Mouse (Mus musculus) heart, embryonic 11.5 days (tissue): ENCODE measurements around the gene Chmp6. TPM values are rescaled to one million over a fixed set of nuclear protein-coding genes. Genes with fewer than 3 reads are reported as not detected.
A peak's percentile ranks its signal among the peaks of the same experiment; 100 is the strongest.

Experiments
- ATAC-seq: fragments of 200-750 bp; cut with Nextera tagmentation; replicated peaks from 2 replicates; pipeline ENCODE4 v1.8.0; 2017; ENCODE audit warnings: moderate library complexity; ENCODE audit not compliant: insufficient number of reproducible peaks, low FRiP score, low TSS enrichment
- H3K27ac ChIP-seq: fragments of 300-500 bp; sonication (generic); 2 replicates; pipeline ENCODE4 v1.5.1; 2014; ENCODE audit warnings: mild to moderate bottlenecking, low read depth, low read length
- H3K27me3 ChIP-seq: fragments of 300-500 bp; sonication (generic); 2 replicates; pipeline ENCODE4 v1.6.1; 2014; ENCODE audit warnings: mild to moderate bottlenecking, low read length, mixed read lengths; ENCODE audit not compliant: control insufficient read depth, insufficient read depth
- H3K36me3 ChIP-seq: fragments of 300-500 bp; sonication (generic); 2 replicates; pipeline ENCODE4 v1.6.1; 2014; ENCODE audit warnings: mild to moderate bottlenecking, low read length, moderate library complexity, mixed read lengths; ENCODE audit not compliant: control insufficient read depth, insufficient read depth
- H3K4me1 ChIP-seq: fragments of 300-500 bp; sonication (generic); 2 replicates; pipeline ENCODE4 v1.6.1; 2014; ENCODE audit warnings: low read length; ENCODE audit not compliant: control insufficient read depth, insufficient read depth
- H3K4me2 ChIP-seq: fragments of 300-500 bp; sonication (generic); 2 replicates; pipeline ENCODE4 v1.6.1; 2014; ENCODE audit warnings: mild to moderate bottlenecking, moderate library complexity
- H3K4me3 ChIP-seq: fragments of 300-500 bp; sonication (generic); 2 replicates; pipeline ENCODE4 v1.5.1; 2014; ENCODE audit warnings: low read depth, low read length
- H3K9ac ChIP-seq: fragments of 300-500 bp; sonication (generic); 2 replicates; pipeline ENCODE4 v1.6.1; 2014; ENCODE audit warnings: mild to moderate bottlenecking, low read depth, low read length, moderate library complexity
- H3K9me3 ChIP-seq: fragments of 300-500 bp; sonication (generic); replicated peaks from 2 replicates; pipeline ENCODE4 v1.6.1; 2016; ENCODE audit warnings: low read length; ENCODE audit not compliant: control insufficient read depth
- WGBS: fragments of 180-500 bp; shearing (Covaris S2); extraction: QIAGEN DNeasy Blood & Tissue Kit; methylation state at CpG from one replicate; pipeline ENCODE4 v1.1.7; 2014; ENCODE audit not compliant: insufficient replicate concordance; 5-methylcytosine and 5-hydroxymethylcytosine counted together
- polyA plus RNA-seq: library from polyadenylated mRNA; unstranded; fragments of >200 nt; fragmentation: Nextera tagmentation; extraction: Ambion mirVana; gene quantifications from 2 replicates; pipeline ENCODE4 v1.2.1, GENCODE M21; 2014

Chmp6 gene
- polyA plus RNA-seq, 1 experiment from 2014 or later: 63.7 TPM

DNA sequence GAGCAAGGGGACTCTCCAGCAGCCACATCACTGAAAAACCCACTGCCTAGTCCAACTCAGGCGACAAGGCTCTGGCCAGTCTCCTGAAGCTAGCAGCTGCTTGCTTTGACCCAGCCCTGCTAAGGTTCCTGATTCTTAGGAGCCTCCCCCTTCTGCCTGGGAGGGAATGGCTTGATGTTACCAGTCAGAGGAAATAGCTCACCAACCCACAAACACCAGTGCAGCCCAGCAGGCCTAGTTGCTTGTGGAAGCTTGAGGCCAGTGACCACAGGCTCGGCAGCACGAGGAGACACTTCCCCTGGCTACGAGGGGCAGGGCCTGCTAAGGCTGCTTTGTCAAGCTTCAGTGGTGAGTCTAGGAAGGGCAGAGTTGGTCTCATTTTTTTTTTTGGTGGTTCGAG lies 11.9 kb downstream of the Chmp6 start:
- Histone ChIP-seq H3K27me3 (no peaks in the 10 kb centered on the region), H3K27ac (no peak overlapping the region), H3K4me1 (peaks cover 8% of the 10 kb centered on the region), H3K9me3 (no peaks in the 10 kb centered on the region), H3K4me2 (no peak overlapping the region), H3K4me3 (no peak overlapping the region), H3K9ac (no peak overlapping the region), H3K36me3 (no peaks in the 10 kb centered on the region; the same call in 1 of the 2 replicates)
- WGBS: 67% methylated on average over 5 of the region's 5 CpGs
- no peak for ATAC-seq

- Histone ChIP-seq H3K9ac (no peak overlapping the region), H3K4me3 (no peak overlapping the region), H3K27me3 (no peaks in the 10 kb centered on the region), H3K27ac (no peak overlapping the region), H3K4me1 (peaks cover 4% of the 10 kb centered on the region), H3K9me3 (0 out of 2 replicates have a peak, but pooled peaks cover 2% of the 10 kb centered on the region), H3K36me3 (no peaks in the 10 kb centered on the region), H3K4me2 (no peak overlapping the region)
- no peak for ATAC-seq
- 55% methylated on average over 5 of the region's 5 CpGs for WGBS
Measured at GRCm38 (mm10) chr11:119926762-119927161, 13.5 kb downstream of the Chmp6 start.

GRCm38 (mm10) chr11:119928023-119928681 lies 14.9 kb downstream of the Chmp6 start:
- no peaks in the 10 kb centered on the region for H3K36me3 ChIP-seq
- ATAC-seq: no peak
- peak overlapping the region; percentile 35 for H3K4me2 ChIP-seq
- no peak overlapping the region for H3K4me3 ChIP-seq
- H3K27ac ChIP-seq: no peak overlapping the region
- no peaks in the 10 kb centered on the region for H3K27me3 ChIP-seq
- 0 out of 2 replicates have a peak, but pooled peaks cover 2% of the 10 kb centered on the region for H3K4me1 ChIP-seq
- 0 out of 2 replicates have a peak, but pooled peaks cover 2% of the 10 kb centered on the region for H3K9me3 ChIP-seq
- 51% methylated on average over 16 of the region's 16 CpGs for WGBS
- no peak overlapping the region for H3K9ac ChIP-seq

DNA sequence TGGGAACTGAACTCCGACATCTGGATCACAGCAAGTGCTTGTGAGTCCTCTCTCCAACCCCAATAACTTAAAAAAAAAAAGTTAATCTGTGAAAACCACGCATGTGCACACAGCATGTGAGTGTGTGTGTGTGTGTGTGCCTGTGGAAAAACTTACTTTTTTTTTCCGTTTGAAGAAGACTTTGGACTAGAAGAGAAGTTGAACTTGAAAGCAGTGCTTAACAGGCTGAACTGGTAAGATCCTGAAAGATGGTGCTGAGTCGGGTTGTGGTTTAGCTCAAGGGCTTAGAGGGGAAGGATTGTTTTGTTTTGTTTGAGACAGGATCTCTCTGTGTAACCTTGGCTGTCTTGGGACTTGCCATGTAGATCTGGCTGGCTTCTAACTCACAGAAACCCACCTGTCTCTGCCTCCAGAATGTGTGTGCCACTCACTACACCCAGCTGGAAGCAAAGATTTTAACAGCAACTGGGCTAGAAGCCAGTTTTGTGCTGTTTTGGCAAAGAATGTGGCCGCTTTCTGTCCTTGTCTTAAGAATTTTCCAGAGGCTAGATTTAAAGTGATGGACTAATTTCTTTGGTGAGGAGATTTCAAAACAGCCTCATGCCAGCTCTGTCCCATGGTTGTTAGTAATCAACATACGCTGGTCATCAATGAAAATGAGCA lies 16.5 kb downstream of the Chmp6 start:
- H3K9ac ChIP-seq: no peak overlapping the region
- WGBS: 77% methylated on average over 6 of the region's 6 CpGs
- ATAC-seq: no peak
- H3K4me1 ChIP-seq: 0 out of 2 replicates have a peak, but pooled peaks cover 2% of the 10 kb centered on the region
- H3K27me3 ChIP-seq: no peaks in the 10 kb centered on the region
- 0 out of 2 replicates have a peak, but pooled peaks cover 2% of the 10 kb centered on the region for H3K9me3 ChIP-seq
- H3K4me2 ChIP-seq: no peak overlapping the region
- H3K36me3 ChIP-seq: no peaks in the 10 kb centered on the region
- no peak overlapping the region for H3K4me3 ChIP-seq
- H3K27ac ChIP-seq: no peak overlapping the region

- Histone ChIP-seq H3K4me1 (0 out of 2 replicates have a peak, but pooled peaks cover 5% of the 10 kb centered on the region), H3K9me3 (0 out of 2 replicates have a peak, but pooled peaks cover 2% of the 10 kb centered on the region), H3K4me3 (no peak overlapping the region), H3K36me3 (no peaks in the 10 kb centered on the region), H3K27me3 (no peaks in the 10 kb centered on the region), H3K27ac (no peak overlapping the region), H3K4me2 (no peak overlapping the region), H3K9ac (no peak overlapping the region)
- WGBS: 79% methylated on average over 10 of the region's 10 CpGs
- no peak for ATAC-seq
Measured at GRCm38 (mm10) chr11:119931809-119932208, 18.6 kb downstream of the Chmp6 start.

- no peak overlapping the region for H3K9ac ChIP-seq
- no peak overlapping the region for H3K4me2 ChIP-seq
- H3K36me3 ChIP-seq: no peaks in the 10 kb centered on the region
- no peak for ATAC-seq
- 0 out of 2 replicates have a peak, but pooled peaks cover 5% of the 10 kb centered on the region for H3K4me1 ChIP-seq
- H3K27ac ChIP-seq: no peak overlapping the region
- peaks cover under 1% of the 10 kb centered on the region for H3K27me3 ChIP-seq
- H3K9me3 ChIP-seq: 0 out of 2 replicates have a peak, but pooled peaks cover 2% of the 10 kb centered on the region
- no peak overlapping the region for H3K4me3 ChIP-seq
- 45% methylated on average over 4 of the region's 4 CpGs for WGBS
Measured at GRCm38 (mm10) chr11:119933142-119933541, 19.9 kb downstream of the Chmp6 start.

DNA sequence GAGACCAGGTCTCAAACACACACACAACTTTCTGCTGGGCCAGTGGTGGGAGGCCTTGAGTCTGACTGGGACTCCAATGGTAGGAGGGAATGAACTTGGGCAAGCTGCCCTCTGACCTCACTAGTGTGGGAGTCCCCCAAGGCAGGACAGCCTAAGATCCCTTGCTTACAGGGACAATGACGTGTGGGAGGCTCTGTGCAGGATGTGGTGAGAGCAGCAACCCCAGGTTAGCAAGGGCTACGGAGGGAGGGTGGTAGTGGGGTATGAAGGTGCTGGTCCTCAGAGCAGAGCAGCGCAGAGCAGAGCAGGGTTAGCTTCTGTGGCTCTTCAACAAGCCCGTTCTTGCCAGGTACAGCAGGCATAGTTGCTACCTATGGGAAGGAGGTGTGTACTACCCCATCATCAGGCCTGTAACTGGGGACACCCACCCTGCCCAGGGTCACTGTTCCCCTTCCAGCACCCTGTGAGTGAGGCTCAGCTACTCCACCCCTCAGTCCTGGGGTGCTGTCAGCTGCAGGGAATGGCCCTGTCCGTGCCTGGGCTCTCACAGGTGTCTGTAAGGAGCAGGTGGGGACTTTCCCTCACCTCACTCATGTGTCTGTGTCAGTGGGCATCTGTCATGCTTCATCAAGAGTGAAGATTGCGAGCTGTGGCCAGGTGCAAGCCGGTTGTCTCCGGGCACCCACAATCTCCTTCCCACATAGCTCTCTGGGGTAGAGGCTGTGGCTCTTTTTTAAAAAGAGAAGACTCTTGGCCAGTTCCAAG lies 20.8 kb downstream of the Chmp6 start:
- no peak overlapping the region for H3K27ac ChIP-seq
- 72% methylated on average over 8 of the region's 8 CpGs for WGBS
- H3K4me1 ChIP-seq: 0 out of 2 replicates have a peak, but pooled peaks cover 5% of the 10 kb centered on the region
- H3K4me2 ChIP-seq: no peak overlapping the region
- no peak overlapping the region for H3K9ac ChIP-seq
- H3K9me3 ChIP-seq: 0 out of 2 replicates have a peak, but pooled peaks cover 2% of the 10 kb centered on the region
- no peak for ATAC-seq
- H3K36me3 ChIP-seq: no peaks in the 10 kb centered on the region
- no peak overlapping the region for H3K4me3 ChIP-seq
- H3K27me3 ChIP-seq: peaks cover 4% of the 10 kb centered on the region

DNA sequence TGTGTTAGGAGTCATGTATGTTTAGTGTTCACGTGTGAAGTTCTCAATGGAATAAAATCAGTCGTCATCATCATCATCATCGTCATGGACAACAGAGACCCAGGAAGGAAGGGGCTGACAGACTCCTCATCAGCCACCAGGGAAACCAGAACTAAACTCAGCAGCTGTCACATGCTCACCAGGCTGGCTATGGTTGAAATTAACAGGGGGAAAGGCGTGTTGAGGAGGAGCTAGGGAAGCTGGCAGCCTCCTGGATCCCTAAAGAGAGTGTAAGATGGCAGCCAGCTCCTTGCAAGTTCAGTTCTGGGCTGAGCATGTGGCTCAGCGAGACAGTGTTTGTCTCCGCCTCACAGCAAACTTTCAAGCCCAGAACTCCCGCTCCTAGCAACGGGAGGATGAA lies 21.5 kb downstream of the Chmp6 start:
- ATAC-seq: no peak
- Histone ChIP-seq H3K4me3 (no peak overlapping the region), H3K9me3 (0 out of 2 replicates have a peak, but pooled peaks cover 2% of the 10 kb centered on the region), H3K27me3 (peaks cover 4% of the 10 kb centered on the region), H3K36me3 (no peaks in the 10 kb centered on the region), H3K4me1 (0 out of 2 replicates have a peak, but pooled peaks cover 5% of the 10 kb centered on the region), H3K27ac (no peak overlapping the region), H3K4me2 (no peak overlapping the region), H3K9ac (no peak overlapping the region)
- 67% methylated on average over 8 of the region's 8 CpGs for WGBS
